Mouse (Mus musculus): ENCODE measurements at regions not wholly inside any gene's neighbourhood (a gene's known extent, or its start where the extent isn't known, plus 50 kb on each side); places are given as distances from the start of the nearest gene placed in this dataset.

- no peak for DNase-seq (ENCODE audit: low spot score in 2 of 2)
Measured at GRCm38 (mm10) chr4:66622650-66623394, 204.6 kb upstream of the Tlr4 start.

- no peak for DNase-seq (ENCODE audit: low spot score in 2 of 2)
Measured at GRCm38 (mm10) chr4:66618811-66619440, 208.5 kb upstream of the Tlr4 start.

GRCm38 (mm10) chr4:66617743-66618736, 209.3 kb upstream of the Tlr4 start:
- DNase-seq (ENCODE audit: low spot score in 2 of 2), result no peak

GRCm38 (mm10) chr4:66617101-66617500, 210.3 kb upstream of the Tlr4 start:
- no peak for DNase-seq (ENCODE audit: low spot score in 2 of 2)

- DNase-seq (ENCODE audit: low spot score in 2 of 2), result no peak
Measured at GRCm38 (mm10) chr4:66604849-66605248, 200.4 kb upstream of the Astn2 start.

GRCm38 (mm10) chr4:66598737-66599136, 194.3 kb upstream of the Astn2 start:
- DNase-seq (ENCODE audit: low spot score in 2 of 2), result no peak

- DNase-seq (ENCODE audit: low spot score in 2 of 2), result no peak
Measured at GRCm38 (mm10) chr4:66586647-66587046, 182.2 kb upstream of the Astn2 start.

GRCm38 (mm10) chr4:66586166-66586565, 181.8 kb upstream of the Astn2 start:
- DNase-seq (ENCODE audit: low spot score in 2 of 2), result no peak

- no peak for DNase-seq (ENCODE audit: low spot score in 2 of 2)
Measured at GRCm38 (mm10) chr4:66556936-66557335, 152.5 kb upstream of the Astn2 start.

- no peak for DNase-seq (ENCODE audit: low spot score in 2 of 2)
Measured at GRCm38 (mm10) chr4:66550306-66551104, 146.1 kb upstream of the Astn2 start.

- DNase-seq (ENCODE audit: low spot score in 2 of 2), result no peak
Measured at GRCm38 (mm10) chr4:66542833-66543436, 138.5 kb upstream of the Astn2 start.

GRCm38 (mm10) chr4:66524456-66524855, 120.0 kb upstream of the Astn2 start:
- no peak for DNase-seq (ENCODE audit: low spot score in 2 of 2)

- DNase-seq (ENCODE audit: low spot score in 2 of 2), result no peak
Measured at GRCm38 (mm10) chr4:66523886-66524245, 119.5 kb upstream of the Astn2 start.

- peak; percentile 30 to 41 for DNase-seq (ENCODE audit: low spot score in 2 of 2)
Measured at GRCm38 (mm10) chr4:66523238-66523885, 119.0 kb upstream of the Astn2 start.

GRCm38 (mm10) chr4:66522097-66522809, 117.8 kb upstream of the Astn2 start:
- DNase-seq (ENCODE audit: low spot score in 2 of 2), result no peak

GRCm38 (mm10) chr4:66520796-66521195, 116.4 kb upstream of the Astn2 start:
- DNase-seq (ENCODE audit: low spot score in 2 of 2), result peak in 1 of 2 experiments; percentile 9

GRCm38 (mm10) chr4:66515815-66516214, 111.4 kb upstream of the Astn2 start:
- DNase-seq (ENCODE audit: low spot score in 2 of 2), result no peak

- DNase-seq (ENCODE audit: low spot score in 2 of 2), result no peak
Measured at GRCm38 (mm10) chr4:66483496-66483895, 79.1 kb upstream of the Astn2 start.

Measured in left cerebral cortex, adult 18-20 months (tissue).